Mouse (Mus musculus) liver, embryonic 11.5 days (tissue): ENCODE measurements around the gene Fam110a. TPM values are rescaled to one million over a fixed set of nuclear protein-coding genes. Genes with fewer than 3 reads are reported as not detected.
A peak's percentile ranks its signal among the peaks of the same experiment; 100 is the strongest.

ENCODE experiments used
- ATAC-seq: fragments of 200-750 bp; cut with Nextera tagmentation; replicated peaks from 2 replicates; pipeline ENCODE4 v1.8.0; 2017; ENCODE audit warnings: moderate number of reproducible peaks, mild to moderate bottlenecking, moderate TSS enrichment, moderate library complexity; ENCODE audit not compliant: low FRiP score
- DNase-seq: peaks from one replicate; pipeline ENCODE4 v3.0.0-alpha.2; 2017; ENCODE audit warnings: low spot score
- H3K27ac ChIP-seq: fragments of 300-500 bp; sonication (generic); 2 replicates; pipeline ENCODE4 v1.5.1; 2014; ENCODE audit warnings: mild to moderate bottlenecking, low read depth, low read length, control low read depth
- H3K27me3 ChIP-seq: fragments of 300-500 bp; sonication (generic); replicated peaks from 2 replicates; pipeline ENCODE4 v1.6.1; 2014; ENCODE audit warnings: low read length, mixed read lengths; ENCODE audit not compliant: control insufficient read depth, insufficient read depth
- H3K36me3 ChIP-seq: fragments of 300-500 bp; sonication (generic); 2 replicates; pipeline ENCODE4 v1.6.1; 2014; ENCODE audit warnings: mild to moderate bottlenecking, low read length, moderate library complexity, mixed read lengths; ENCODE audit not compliant: control insufficient read depth, insufficient read depth
- H3K4me1 ChIP-seq: fragments of 300-500 bp; sonication (generic); replicated peaks from 2 replicates; pipeline ENCODE4 v1.6.1; 2014; ENCODE audit warnings: low read length, mixed read lengths; ENCODE audit not compliant: control insufficient read depth, insufficient read depth
- H3K4me2 ChIP-seq: fragments of 300-500 bp; sonication (generic); 2 replicates; pipeline ENCODE4 v1.6.1; 2014; ENCODE audit warnings: mild to moderate bottlenecking, control low read depth, moderate library complexity
- H3K4me3 ChIP-seq: fragments of 300-500 bp; sonication (generic); 2 replicates; pipeline ENCODE4 v1.5.1; 2014; ENCODE audit warnings: low read depth, low read length, control low read depth
- H3K9ac ChIP-seq: fragments of 300-500 bp; sonication (generic); 2 replicates; pipeline ENCODE4 v1.6.1; 2014; ENCODE audit warnings: low read depth, low read length, control low read depth
- H3K9me3 ChIP-seq: fragments of 300-500 bp; sonication (generic); 2 replicates; pipeline ENCODE4 v1.6.1; 2016; ENCODE audit warnings: low read length, inconsistent platforms, mixed read lengths; ENCODE audit not compliant: control insufficient read depth
- WGBS: fragments of 180-500 bp; shearing (Covaris S2); extraction: QIAGEN DNeasy Blood & Tissue Kit; methylation state at CpG from one replicate; pipeline ENCODE4 v1.1.7; 2014; 5-methylcytosine and 5-hydroxymethylcytosine counted together
- polyA plus RNA-seq: library from polyadenylated mRNA; unstranded; fragments of >200 nt; fragmentation: Nextera tagmentation; extraction: Ambion mirVana; gene quantifications from 2 replicates; pipeline ENCODE4 v1.2.1, GENCODE M21; 2014

Fam110a gene
- polyA plus RNA-seq, 1 experiment from 2014 or later = 17.0 TPM

- no peak for ATAC-seq
- Histone ChIP-seq H3K27ac (no peak overlapping the region), H3K9me3 (no peaks in the 10 kb centered on the region), H3K4me3 (0 out of 2 replicates have a peak overlapping the region, but pooled peaks have one; percentile 70), H3K27me3 (peaks cover 11% of the 10 kb centered on the region), H3K9ac (no peak overlapping the region), H3K4me1 (peaks cover 26% of the 10 kb centered on the region), H3K4me2 (peak overlapping the region; percentile 83), H3K36me3 (no peaks in the 10 kb centered on the region)
- DNase-seq = no peak
- WGBS = 76% methylated on average over 6 of the region's 6 CpGs
Measured at GRCm38 (mm10) chr2:151978494-151978893, 1.5 kb downstream of the Fam110a start.

GRCm38 (mm10) chr2:151977689-151978440 lies 2.2 kb downstream of the Fam110a start:
- no peak overlapping the region for H3K4me3 ChIP-seq

GRCm38 (mm10) chr2:151976067-151976466 lies 4.0 kb downstream of the Fam110a start:
- no peak overlapping the region for H3K4me3 ChIP-seq
- ATAC-seq (no peak), DNase-seq (no peak)
- H3K4me2 ChIP-seq = peak overlapping the region; percentile 28; the same call in 1 of the 2 replicates
- H3K4me1 ChIP-seq = peaks cover 47% of the 10 kb centered on the region
- no peaks in the 10 kb centered on the region for H3K9me3 ChIP-seq
- no peak overlapping the region for H3K27ac ChIP-seq
- peaks cover 20% of the 10 kb centered on the region for H3K27me3 ChIP-seq
- H3K36me3 ChIP-seq = no peaks in the 10 kb centered on the region
- H3K9ac ChIP-seq = no peak overlapping the region
- 87% methylated on average over 3 of the region's 3 CpGs for WGBS

More at GRCm38 (mm10) chr2:151977689-151978440, 2.2 kb downstream of the Fam110a start:
- peaks cover 14% of the 10 kb centered on the region for H3K27me3 ChIP-seq
- H3K9ac ChIP-seq = no peak overlapping the region
- ATAC-seq = no peak
- no peak overlapping the region for H3K27ac ChIP-seq
- 78% methylated on average over 4 of the region's 4 CpGs for WGBS
- H3K9me3 ChIP-seq = no peaks in the 10 kb centered on the region
- H3K4me2 ChIP-seq = peak overlapping the region; percentile 7; the same call in 1 of the 2 replicates
- DNase-seq = no peak
- peaks cover 32% of the 10 kb centered on the region for H3K4me1 ChIP-seq
- no peaks in the 10 kb centered on the region for H3K36me3 ChIP-seq

GRCm38 (mm10) chr2:151975295-151975694 lies 4.7 kb downstream of the Fam110a start:
- ATAC-seq (no peak), DNase-seq (no peak)
- Histone ChIP-seq H3K27ac (no peak overlapping the region), H3K4me2 (no peak overlapping the region), H3K4me3 (no peak overlapping the region), H3K9me3 (no peaks in the 10 kb centered on the region), H3K4me1 (peaks cover 50% of the 10 kb centered on the region), H3K27me3 (peaks cover 20% of the 10 kb centered on the region), H3K9ac (no peak overlapping the region), H3K36me3 (no peaks in the 10 kb centered on the region; the same call in 1 of the 2 replicates)
- 71% methylated on average over 5 of the region's 5 CpGs for WGBS

GRCm38 (mm10) chr2:151973595-151974562 lies 6.1 kb downstream of the Fam110a start:
- ATAC-seq (no peak), DNase-seq (no peak)
- Histone ChIP-seq H3K27ac (no peak overlapping the region), H3K27me3 (peaks cover 20% of the 10 kb centered on the region), H3K36me3 (peaks cover 11% of the 10 kb centered on the region; the same call in 1 of the 2 replicates), H3K9me3 (no peaks in the 10 kb centered on the region), H3K9ac (no peak overlapping the region), H3K4me3 (peak overlapping the region; percentile 32), H3K4me1 (peaks cover 50% of the 10 kb centered on the region), H3K4me2 (peak overlapping the region; percentile 62)
- 5% methylated on average over 36 of the region's 36 CpGs for WGBS

- ATAC-seq (peak; percentile 18; the same call in 1 of the 2 replicates), DNase-seq (no peak)
- Histone ChIP-seq H3K9me3 (no peaks in the 10 kb centered on the region), H3K4me1 (peaks cover 47% of the 10 kb centered on the region), H3K27me3 (peaks cover 20% of the 10 kb centered on the region), H3K9ac (no peak overlapping the region), H3K36me3 (peaks cover 15% of the 10 kb centered on the region; the same call in 1 of the 2 replicates), H3K4me2 (peak overlapping the region; percentile 62), H3K27ac (no peak overlapping the region), H3K4me3 (peak overlapping the region; percentile 32)
- WGBS = 11% methylated on average over 23 of the region's 23 CpGs
Measured at GRCm38 (mm10) chr2:151972880-151973594, 7.0 kb downstream of the Fam110a start.

- H3K36me3 ChIP-seq = peaks cover 16% of the 10 kb centered on the region; the same call in 1 of the 2 replicates
- H3K4me3 ChIP-seq = no peak overlapping the region
- 90% methylated on average over 5 of the region's 5 CpGs for WGBS
- peaks cover 41% of the 10 kb centered on the region for H3K4me1 ChIP-seq
- no peak overlapping the region for H3K9ac ChIP-seq
- H3K27me3 ChIP-seq = peaks cover 23% of the 10 kb centered on the region
- no peaks in the 10 kb centered on the region for H3K9me3 ChIP-seq
- no peak overlapping the region for H3K27ac ChIP-seq
- no peak overlapping the region for H3K4me2 ChIP-seq
- ATAC-seq (no peak), DNase-seq (no peak)
Measured at GRCm38 (mm10) chr2:151971748-151972147, 8.3 kb downstream of the Fam110a start.
